Mouse (Mus musculus) midbrain, postnatal 0 days (tissue): ENCODE results near the gene Tjp2. TPM values are rescaled to one million over a fixed set of nuclear protein-coding genes. Genes with fewer than 3 reads are reported as not detected.

Experiments used
- ATAC-seq: fragments of 200-750 bp; cut with Nextera tagmentation; 2 replicates; pipeline ENCODE4 v1.8.0; 2017; ENCODE audit warnings: moderate number of reproducible peaks, mild to moderate bottlenecking, moderate TSS enrichment, moderate library complexity; ENCODE audit not compliant: low FRiP score
- DNase-seq: peaks from one replicate; pipeline ENCODE4 v3.0.0-alpha.2; 2015; ENCODE audit warnings: low spot score
- H3K27ac ChIP-seq: fragments of 300-500 bp; sonication (generic); 2 replicates; pipeline ENCODE4 v1.5.1; 2014; ENCODE audit warnings: low read depth, mild to moderate bottlenecking, low read length, mixed read lengths
- H3K27me3 ChIP-seq: fragments of 300-500 bp; sonication (generic); 2 replicates; pipeline ENCODE4 v1.6.1; 2014; ENCODE audit warnings: low read length, control low read depth, mixed read lengths; ENCODE audit not compliant: insufficient read depth
- H3K36me3 ChIP-seq: fragments of 300-500 bp; sonication (generic); 2 replicates; pipeline ENCODE4 v1.6.1; 2014; ENCODE audit warnings: low read length, control low read depth, mixed read lengths; ENCODE audit not compliant: insufficient read depth
- H3K4me1 ChIP-seq: fragments of 300-500 bp; sonication (generic); 2 replicates; pipeline ENCODE4 v1.6.1; 2014; ENCODE audit warnings: mild to moderate bottlenecking, control low read depth, antibody characterized with exemption, low read length, mixed read lengths; ENCODE audit not compliant: insufficient read depth
- H3K4me2 ChIP-seq: fragments of 300-500 bp; sonication (generic); 2 replicates; pipeline ENCODE4 v1.6.1; 2014; ENCODE audit warnings: low read depth, mild to moderate bottlenecking, low read length, mixed read lengths; ENCODE audit not compliant: poor library complexity, severe bottlenecking
- H3K4me3 ChIP-seq: fragments of 300-500 bp; sonication (generic); 2 replicates; pipeline ENCODE4 v1.5.1; 2014; ENCODE audit warnings: low read depth, mild to moderate bottlenecking, low read length, moderate library complexity
- H3K9ac ChIP-seq: fragments of 300-500 bp; sonication (generic); replicated peaks from 2 replicates; pipeline ENCODE4 v1.6.1; 2014; ENCODE audit warnings: mild to moderate bottlenecking, low read length, moderate library complexity, mixed read lengths; ENCODE audit not compliant: poor library complexity, severe bottlenecking
- H3K9me3 ChIP-seq: fragments of 300-500 bp; sonication (generic); 2 replicates; pipeline ENCODE4 v1.6.1; 2016; ENCODE audit warnings: low read length, control low read depth
- CTCF ChIP-seq: IDR thresholded peaks from 2 replicates; pipeline ENCODE4 v1.5.1; 2016; ENCODE audit warnings: antibody characterized with exemption, mild to moderate bottlenecking
- WGBS: fragments of 180-500 bp; shearing (Covaris S2); extraction: QIAGEN DNeasy Blood & Tissue Kit; methylation state at CpG from one replicate; pipeline ENCODE4 v1.1.7; 2014; 5-methylcytosine and 5-hydroxymethylcytosine counted together
- polyA plus RNA-seq: library from polyadenylated mRNA; unstranded; fragments of >200 nt; fragmentation: Nextera tagmentation; extraction: Ambion mirVana; gene quantifications from 2 replicates; pipeline ENCODE4 v1.2.1, GENCODE M21; 2015
- total RNA-seq: library from RNA; depleted of rRNA; stranded (reverse); fragments of >200 nt; gene quantifications from 2 replicates; pipeline ENCODE4 v1.2.3, GENCODE M21; 2014

Gene Tjp2
- total and polyA plus RNA-seq, 2 experiments from 2014 or later, result 11.2 to 18.7 TPM

DNA sequence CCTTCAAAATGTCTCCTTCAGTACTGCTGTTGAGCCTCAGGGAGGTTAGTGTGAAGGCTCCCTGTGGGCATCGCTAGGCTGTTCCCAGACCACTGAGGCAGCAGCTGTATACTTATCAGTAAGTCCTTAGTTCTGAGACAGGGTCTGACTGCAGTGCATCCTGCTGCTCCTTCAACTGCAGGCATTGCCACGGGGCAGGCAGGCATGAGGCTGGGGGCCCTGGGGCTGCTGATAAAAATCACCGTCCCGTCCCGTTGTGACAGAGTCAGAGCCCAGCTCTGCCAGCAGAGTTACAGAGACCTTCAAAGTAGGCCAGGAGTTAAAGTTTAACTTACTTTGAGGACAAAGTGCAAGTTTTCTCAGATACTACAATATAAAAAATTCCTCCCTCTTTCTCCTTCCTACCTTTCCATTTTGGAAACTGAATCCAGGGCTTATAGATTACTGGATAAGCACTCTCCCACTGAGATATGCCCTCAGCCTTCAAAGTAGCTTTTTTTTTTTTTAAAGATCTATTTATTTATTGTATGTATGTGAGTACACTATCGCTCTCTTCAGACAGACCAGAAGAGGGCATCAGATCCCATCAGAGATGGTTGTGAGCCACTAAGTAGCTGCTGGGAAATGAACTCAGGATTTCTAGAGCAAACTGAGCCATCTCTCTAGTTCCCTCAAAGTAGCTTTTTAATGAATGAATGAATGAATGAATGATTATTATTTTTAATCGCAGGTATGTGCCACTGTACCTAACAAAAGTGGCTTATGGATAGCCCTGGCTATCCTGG is 41.4 kb upstream of the Tjp2 start:
- 88% methylated on average over 7 of the region's 7 CpGs for WGBS
- Histone ChIP-seq H3K9ac (no peak overlapping the region), H3K9me3 (no peaks in the 10 kb centered on the region), H3K36me3 (no peaks in the 10 kb centered on the region), H3K27ac (no peak overlapping the region), H3K4me3 (no peak overlapping the region), H3K4me1 (no peaks in the 10 kb centered on the region), H3K4me2 (no peak overlapping the region), H3K27me3 (no peaks in the 10 kb centered on the region)
- no peak for ATAC-seq
- peak; percentile 33 for TF ChIP-seq CTCF
- DNase-seq, result no peak

DNA sequence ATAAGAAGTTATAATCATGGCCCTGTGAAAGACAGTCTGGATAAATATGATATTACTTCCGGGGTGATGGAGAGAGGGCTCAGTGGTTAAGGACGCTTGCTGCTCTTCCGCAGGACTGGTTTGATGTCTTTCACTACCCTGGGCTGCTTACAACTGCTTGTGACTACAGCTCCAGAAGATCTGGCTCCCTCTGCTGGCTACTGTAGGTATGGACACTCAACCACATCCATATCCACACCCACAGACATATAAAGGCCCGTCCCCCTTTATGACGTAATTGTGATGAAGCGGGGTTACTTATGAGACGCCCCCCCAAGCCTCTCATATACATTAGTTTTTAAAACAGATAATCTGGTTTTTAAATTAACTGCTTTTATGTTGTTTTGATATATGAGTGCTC is 40.2 kb upstream of the Tjp2 start:
- 46% methylated on average over 7 of the region's 7 CpGs for WGBS
- no peak overlapping the region for H3K4me3 ChIP-seq
- H3K4me1 ChIP-seq, result no peaks in the 10 kb centered on the region
- no peaks in the 10 kb centered on the region for H3K9me3 ChIP-seq
- peak; percentile 86 for TF ChIP-seq CTCF
- DNase-seq (peak; percentile 82), ATAC-seq (peak; percentile 71; the same call in 1 of the 2 replicates)
- no peak overlapping the region for H3K4me2 ChIP-seq
- no peaks in the 10 kb centered on the region for H3K36me3 ChIP-seq
- H3K27ac ChIP-seq, result no peak overlapping the region
- H3K27me3 ChIP-seq, result no peaks in the 10 kb centered on the region
- H3K9ac ChIP-seq, result no peak overlapping the region

DNA sequence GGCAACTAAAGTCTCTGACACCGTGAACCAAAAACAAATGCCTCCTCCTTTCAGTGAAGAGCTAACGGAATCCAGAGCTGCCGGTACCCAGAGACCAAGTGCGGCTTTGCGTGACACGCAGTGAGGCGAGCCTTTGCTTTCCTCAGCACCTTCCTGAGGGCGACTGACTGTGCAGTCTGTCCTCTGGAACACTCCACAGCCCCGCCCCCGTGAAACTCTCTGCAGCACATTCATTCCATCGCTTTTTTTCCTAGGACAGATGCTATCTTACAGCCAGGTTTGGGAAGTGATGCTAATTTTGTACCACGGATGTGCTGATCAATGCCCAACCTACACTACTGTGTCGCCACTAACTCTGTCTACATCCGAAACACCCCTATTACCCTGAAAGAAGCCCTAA is 37.9 kb upstream of the Tjp2 start:
- H3K4me2 ChIP-seq, result no peak overlapping the region
- H3K36me3 ChIP-seq, result no peaks in the 10 kb centered on the region
- 95% methylated on average over 14 of the region's 14 CpGs for WGBS
- DNase-seq, result no peak
- ATAC-seq, result no peak
- H3K4me3 ChIP-seq, result no peak overlapping the region
- no peaks in the 10 kb centered on the region for H3K9me3 ChIP-seq
- no peaks in the 10 kb centered on the region for H3K27me3 ChIP-seq
- H3K4me1 ChIP-seq, result no peaks in the 10 kb centered on the region
- H3K27ac ChIP-seq, result no peak overlapping the region
- no peak overlapping the region for H3K9ac ChIP-seq
- no peak for TF ChIP-seq CTCF

DNA sequence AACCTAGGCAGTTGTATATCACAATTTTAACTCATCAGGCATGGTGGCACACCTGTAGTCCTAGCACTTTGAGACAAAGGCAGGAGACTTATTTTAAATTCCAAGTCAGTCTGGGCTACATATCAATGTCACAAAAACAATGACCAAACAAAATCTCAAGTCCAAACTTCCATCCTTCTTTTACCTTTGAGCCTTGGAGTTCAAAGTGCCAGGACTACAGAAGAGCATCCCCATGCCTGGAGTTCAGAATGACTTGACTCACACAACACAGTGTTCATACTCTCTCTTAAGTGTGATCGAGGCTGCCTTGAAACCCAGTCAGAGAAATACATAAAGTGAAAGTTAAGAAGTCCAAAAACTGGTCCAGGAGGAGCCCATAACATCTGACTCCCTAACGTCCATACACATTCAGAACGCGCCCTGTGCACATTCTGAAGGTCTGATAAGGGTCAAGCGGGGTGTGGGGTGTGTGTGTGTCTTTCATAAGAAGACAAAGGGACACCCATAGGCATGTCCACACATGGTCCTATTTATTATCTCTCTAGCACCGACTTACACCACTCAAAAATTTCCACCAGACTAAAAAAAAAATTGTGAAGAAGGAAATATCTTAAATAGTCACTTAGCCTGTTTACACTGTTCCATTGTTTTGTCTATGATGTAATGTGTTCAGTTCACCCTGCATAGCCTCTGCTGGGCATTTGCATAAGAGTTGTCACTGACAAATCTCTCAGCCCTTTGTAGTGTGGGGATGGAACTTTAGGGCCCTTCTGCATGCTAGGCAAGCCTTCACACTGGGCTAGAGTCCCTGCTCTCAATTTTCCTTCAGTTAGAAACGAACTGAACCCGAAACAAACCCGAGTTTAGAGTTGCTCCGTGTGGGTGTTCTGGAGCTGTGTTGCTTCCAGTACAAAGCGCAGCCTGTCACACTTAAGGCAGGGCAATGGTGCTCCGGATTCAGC is 34.8 kb upstream of the Tjp2 start:
- Histone ChIP-seq H3K9me3 (no peaks in the 10 kb centered on the region), H3K4me1 (no peaks in the 10 kb centered on the region), H3K27me3 (no peaks in the 10 kb centered on the region), H3K9ac (no peak overlapping the region), H3K4me3 (no peak overlapping the region), H3K27ac (no peak overlapping the region), H3K36me3 (no peaks in the 10 kb centered on the region), H3K4me2 (no peak overlapping the region)
- WGBS, result 69% methylated on average over 12 of the region's 12 CpGs
- peak; percentile 19 for DNase-seq
- no peak for ATAC-seq
- TF ChIP-seq CTCF, result no peak

DNA sequence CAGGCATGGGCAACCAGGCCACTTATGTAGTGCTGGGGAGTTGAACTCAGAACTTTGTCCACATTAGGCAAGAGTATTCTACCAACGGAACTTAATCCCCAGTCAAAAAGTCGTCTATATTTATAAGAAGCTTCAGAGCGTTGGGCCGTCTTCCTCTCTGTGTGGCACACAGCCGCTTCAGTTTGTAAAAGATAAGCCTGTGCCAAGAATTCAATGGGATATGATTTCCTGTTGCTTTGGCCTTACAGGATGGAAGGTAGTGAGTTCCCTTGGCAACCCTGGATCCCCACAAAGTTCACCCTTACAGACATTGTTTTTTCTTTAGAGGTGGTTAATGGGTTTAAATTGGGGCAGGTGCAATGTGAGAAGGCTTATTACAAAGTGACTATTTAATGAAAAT is 33.5 kb upstream of the Tjp2 start:
- 62% methylated on average over 5 of the region's 5 CpGs for WGBS
- H3K4me3 ChIP-seq, result no peak overlapping the region
- DNase-seq, result no peak

DNA sequence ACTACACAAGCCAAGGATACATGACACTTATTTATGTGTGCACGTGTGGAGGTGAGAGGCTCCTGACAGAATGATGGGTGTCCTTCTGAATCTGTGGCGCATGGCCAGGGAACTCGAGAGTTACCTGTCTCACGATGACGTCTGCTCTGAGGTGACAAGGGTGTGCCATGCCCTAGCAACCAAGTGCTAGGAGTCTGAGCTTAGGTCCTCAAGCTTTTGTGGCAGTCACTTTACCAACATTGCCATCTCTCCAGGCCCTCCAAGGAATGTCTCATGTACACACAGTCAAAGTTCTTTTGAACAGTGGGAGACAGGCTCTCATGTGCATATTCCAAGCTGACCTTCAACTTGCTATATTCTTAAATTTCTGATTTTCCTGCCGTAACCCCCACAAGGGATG is 33.1 kb upstream of the Tjp2 start:
- no peaks in the 10 kb centered on the region for H3K4me1 ChIP-seq

More for the DNA sequence above, 33.5 kb upstream of the Tjp2 start:
- Histone ChIP-seq H3K4me2 (no peak overlapping the region), H3K27ac (no peak overlapping the region), H3K4me1 (no peaks in the 10 kb centered on the region), H3K9me3 (no peaks in the 10 kb centered on the region), H3K9ac (no peak overlapping the region), H3K27me3 (no peaks in the 10 kb centered on the region), H3K36me3 (no peaks in the 10 kb centered on the region)
- ATAC-seq, result no peak
- TF ChIP-seq CTCF, result no peak

More for the DNA sequence above, 33.1 kb upstream of the Tjp2 start:
- no peak overlapping the region for H3K9ac ChIP-seq
- DNase-seq (no peak), ATAC-seq (no peak)
- no peaks in the 10 kb centered on the region for H3K27me3 ChIP-seq
- no peaks in the 10 kb centered on the region for H3K36me3 ChIP-seq
- H3K4me2 ChIP-seq, result no peak overlapping the region
- H3K27ac ChIP-seq, result no peak overlapping the region
- no peaks in the 10 kb centered on the region for H3K9me3 ChIP-seq
- TF ChIP-seq CTCF, result no peak
- 98% methylated on average over 6 of the region's 6 CpGs for WGBS
- H3K4me3 ChIP-seq, result no peak overlapping the region
